ENCODE assay signal across 8 mouse cellular contexts in the genomic region with DNA sequence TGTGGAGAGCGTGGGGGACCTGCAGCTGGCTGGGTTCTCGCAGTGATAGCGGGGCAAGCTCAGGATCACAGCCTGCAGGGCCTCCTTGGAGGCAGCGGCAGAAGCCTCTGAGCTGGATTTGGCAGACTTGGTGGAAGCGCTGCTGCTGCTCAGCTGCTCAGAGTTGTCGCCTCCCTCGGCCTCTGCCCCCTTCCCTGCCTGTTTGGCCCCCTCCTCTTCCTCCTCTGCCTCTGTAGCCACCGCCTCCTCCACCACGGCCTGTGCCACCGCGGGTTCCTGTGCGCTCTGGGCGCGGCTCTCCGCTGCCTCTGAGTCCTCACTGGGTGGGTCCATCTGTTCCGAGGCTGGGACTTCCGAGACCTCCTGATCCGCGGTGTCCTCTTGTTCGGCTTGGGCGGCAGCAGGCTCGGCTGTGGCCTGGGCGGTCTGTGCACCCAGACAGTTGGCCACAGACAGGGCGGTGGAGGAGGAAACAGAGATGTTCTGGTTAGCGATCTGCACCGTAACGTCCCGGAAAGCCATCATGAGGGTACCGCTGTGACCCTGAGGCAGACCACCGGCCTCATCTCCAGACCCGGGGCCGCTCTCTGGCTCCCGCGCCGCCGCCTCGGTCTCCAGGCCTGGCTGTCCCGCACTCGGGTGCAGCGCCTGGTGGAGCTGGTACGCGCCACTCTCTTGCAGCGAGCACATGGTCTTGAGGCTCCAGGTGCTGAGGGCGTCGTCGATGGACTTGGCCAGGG.
A peak's percentile ranks its signal among the peaks of the same experiment; 100 is the strongest.
DNase-seq lines count a peak whose midpoint lies in the region; ATAC-seq lines count a peak whose summit lies in the region.

No protein-coding gene starts in this region.

- H3K27ac ChIP-seq in limb, embryonic 15.5 days: no peak overlapping the region

- no peak for ATAC-seq in limb, embryonic 15.5 days (ENCODE audit: insufficient number of reproducible peaks, low FRiP score, low TSS enrichment, low read depth)

- intact Hi-C loops in gastrocnemius, postnatal 14 days (cut with DNase I; ENCODE audit: low total_unique reads): no loop called here

- peaks cover 61% of the 10 kb centered on the region for H3K27me3 ChIP-seq in limb, embryonic 15.5 days

- peak overlapping the region; percentile 33 for H3K4me2 ChIP-seq in limb, embryonic 15.5 days

- peaks cover 9% of the 10 kb centered on the region; the same call in 1 of the 2 replicates for H3K4me1 ChIP-seq in limb, embryonic 15.5 days

- 2% methylated on average over 44 of the region's 46 CpGs for WGBS in limb, embryonic 15.5 days

- H3K9me3 ChIP-seq in limb, embryonic 15.5 days: no peaks in the 10 kb centered on the region

- no peak overlapping the region for H3K9ac ChIP-seq in limb, embryonic 15.5 days

- peak; percentile 25 for DNase-seq in gastrocnemius, postnatal 14 days
- no peak for DNase-seq in gastrocnemius, adult 18-20 months (ENCODE audit: low spot score)
- peak; percentile 13 for DNase-seq in Muller cell, postnatal 12 days (ENCODE audit: inconsistent ontology term)
- peak; percentile 3 for DNase-seq in heart, adult 8-10 months (ENCODE audit: low spot score)
- DNase-seq in cerebellum, adult 9-10 months: no peak
- DNase-seq in yolk sac, embryonic 10.5 days (ENCODE audit: low spot score): no peak
- no peak for DNase-seq in testis, postnatal 10 days (ENCODE audit: low spot score)

- H3K36me3 ChIP-seq in limb, embryonic 15.5 days: no peaks in the 10 kb centered on the region

- peak overlapping the region; percentile 25 for H3K4me3 ChIP-seq in limb, embryonic 15.5 days

Comparison
In these comparisons a context has a peak if more than half of its experiments do, and no peak if none do; other contexts are left out.
1. DNase-seq: peak in gastrocnemius, postnatal 14 days (single experiment), Muller cell, postnatal 12 days (single experiment) and heart, adult 8-10 months (single experiment); none in gastrocnemius, adult 18-20 months (single experiment), cerebellum, adult 9-10 months (single experiment), yolk sac, embryonic 10.5 days (single experiment) and testis, postnatal 10 days (single experiment).